Mouse (Mus musculus): ENCODE measurements at regions not wholly inside any gene's neighbourhood (a gene's known extent, or its start where the extent isn't known, plus 50 kb on each side); places are given as distances from the start of the nearest gene placed in this dataset.

DNA sequence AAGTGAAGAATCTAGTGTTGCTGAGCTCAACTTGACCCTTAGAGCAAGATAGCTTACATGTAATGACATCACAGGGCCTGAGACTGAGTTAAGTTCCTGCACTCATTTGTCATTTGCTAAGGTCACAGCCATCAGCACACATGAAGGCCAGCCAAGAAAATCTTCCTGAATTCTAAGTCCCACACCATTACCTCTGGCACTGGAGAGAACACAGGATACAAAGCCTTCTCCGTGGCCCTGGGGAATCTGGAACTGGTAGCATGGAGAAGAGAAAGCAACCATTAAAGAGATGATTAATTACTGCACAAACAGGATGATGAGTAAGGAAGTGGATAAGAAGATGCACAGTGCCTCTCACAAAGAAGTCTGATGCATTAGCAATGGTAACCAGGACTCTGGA is 232.0 kb downstream of the Wdr72 start:
- Histone ChIP-seq H3K27ac (no peak overlapping the region), H3K4me3 (no peak overlapping the region), H3K4me1 (replicated peaks) (no peaks in the 10 kb centered on the region), H3K9me3 (no peaks in the 10 kb centered on the region), H3K27me3 (ENCODE audit: insufficient read depth, poor library complexity, severe bottlenecking) (no peaks in the 10 kb centered on the region), H3K36me3 (no peaks in the 10 kb centered on the region)
- DNase-seq (ENCODE audit: low spot score), result no peak
- 85% methylated on average over 1 of the region's 1 CpGs for WGBS

DNA sequence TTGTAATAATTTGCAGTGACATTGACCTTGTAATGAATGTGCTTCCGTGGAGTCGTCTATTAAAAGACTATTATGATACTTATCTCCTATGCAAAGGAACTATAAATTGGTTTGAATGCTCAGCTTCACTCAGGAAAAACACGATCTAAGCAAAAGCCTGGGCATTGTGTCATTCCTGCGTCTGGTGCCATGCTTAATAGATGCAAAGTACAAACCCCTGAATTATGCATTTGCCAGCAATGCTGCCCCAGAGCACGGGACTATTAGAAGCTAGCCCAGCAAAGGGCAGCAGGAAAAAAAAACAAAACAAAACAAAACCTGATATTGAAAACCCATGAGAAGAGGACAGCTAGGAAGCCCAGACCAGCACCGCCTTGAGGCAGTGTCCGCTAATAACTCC is 234.9 kb downstream of the Wdr72 start:
- 80% methylated on average over 7 of the region's 7 CpGs for WGBS
- H3K9me3 ChIP-seq, result no peaks in the 10 kb centered on the region
- H3K4me3 ChIP-seq, result no peak overlapping the region
- H3K36me3 ChIP-seq, result no peaks in the 10 kb centered on the region
- no peaks in the 10 kb centered on the region for H3K27me3 ChIP-seq (ENCODE audit: insufficient read depth, poor library complexity, severe bottlenecking)
- peaks cover 9% of the 10 kb centered on the region for H3K4me1 ChIP-seq (replicated peaks)
- no peak overlapping the region for H3K27ac ChIP-seq
- no peak for DNase-seq (ENCODE audit: low spot score)

DNA sequence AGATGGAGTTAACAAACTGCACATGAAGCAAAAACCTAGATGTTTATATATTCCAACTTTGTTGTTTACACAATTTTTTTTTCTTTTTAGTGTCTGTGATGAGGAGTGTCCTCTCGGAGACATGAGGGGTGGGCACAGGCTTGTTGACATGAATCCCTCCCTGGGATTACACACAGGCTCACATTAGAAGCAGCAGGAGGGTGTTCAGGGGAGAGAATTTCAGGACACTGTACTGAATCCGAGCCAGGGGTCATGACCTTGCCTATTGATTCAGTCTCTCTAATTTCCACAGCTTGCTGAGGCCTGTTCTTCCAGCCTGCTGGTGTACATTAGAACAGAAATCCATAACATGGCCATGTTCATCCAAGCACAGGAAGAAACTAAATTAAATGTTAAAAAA is 238.6 kb downstream of the Wdr72 start:
- H3K9me3 ChIP-seq, result no peaks in the 10 kb centered on the region
- H3K27me3 ChIP-seq (ENCODE audit: insufficient read depth, poor library complexity, severe bottlenecking), result no peaks in the 10 kb centered on the region
- 0 out of 2 replicates have a peak overlapping the region, but pooled peaks have one; percentile 62 for H3K27ac ChIP-seq
- 15% methylated on average over 2 of the region's 2 CpGs for WGBS
- DNase-seq (ENCODE audit: low spot score), result peak; percentile 36
- H3K36me3 ChIP-seq, result no peaks in the 10 kb centered on the region
- H3K4me1 ChIP-seq (replicated peaks), result peaks cover 9% of the 10 kb centered on the region
- no peak overlapping the region for H3K4me3 ChIP-seq

DNA sequence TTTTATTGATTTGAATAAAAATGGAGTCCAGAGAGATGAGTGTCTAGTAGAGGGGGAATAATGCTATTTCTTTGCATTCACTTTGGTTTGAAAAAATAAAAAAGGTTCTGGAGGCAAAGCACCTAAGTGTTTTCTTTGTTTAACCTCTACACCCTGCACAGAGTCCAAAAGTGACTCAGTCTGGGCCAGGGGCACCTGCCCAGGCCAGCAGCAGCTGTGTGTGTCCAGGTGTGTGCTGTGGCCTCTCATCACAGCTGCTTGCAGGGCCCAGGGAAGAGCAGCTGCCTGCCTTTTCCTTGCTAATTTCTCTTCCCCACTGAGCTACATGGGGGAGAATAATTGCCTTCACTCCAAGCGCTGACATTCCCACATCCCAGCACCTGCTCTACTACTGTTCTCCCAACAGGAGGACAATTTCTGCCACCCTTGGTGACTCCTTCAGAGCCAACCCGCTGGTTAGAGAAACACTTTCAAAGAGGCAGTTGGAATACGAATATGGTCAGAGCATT is 255.8 kb downstream of the Wdr72 start:
- Histone ChIP-seq H3K36me3 (no peaks in the 10 kb centered on the region), H3K27me3 (ENCODE audit: insufficient read depth, poor library complexity, severe bottlenecking) (no peaks in the 10 kb centered on the region), H3K9me3 (no peaks in the 10 kb centered on the region), H3K4me3 (no peak overlapping the region), H3K27ac (no peak overlapping the region), H3K4me1 (replicated peaks) (no peaks in the 10 kb centered on the region; the same call in 1 of the 2 replicates)
- 25% methylated on average over 3 of the region's 3 CpGs for WGBS
- DNase-seq (ENCODE audit: low spot score), result no peak

DNA sequence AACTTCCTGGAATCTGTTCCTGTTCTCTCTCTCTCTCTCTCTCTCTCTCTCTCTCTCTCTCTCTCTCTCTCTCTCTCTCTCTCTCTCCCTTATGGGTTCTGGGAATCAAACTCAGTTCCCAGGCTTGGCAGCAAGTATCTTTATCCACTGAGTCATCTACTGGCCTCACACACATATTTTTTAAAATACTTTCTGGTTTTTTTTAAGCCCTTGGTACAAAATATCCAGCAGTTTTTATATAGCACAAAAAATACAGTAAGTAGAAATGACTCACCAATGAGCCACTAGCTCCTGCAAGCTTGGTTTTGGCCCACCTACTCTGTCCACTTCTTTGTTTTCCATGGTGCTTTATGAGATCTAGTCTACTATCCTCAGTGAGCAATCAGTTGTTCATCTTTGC is 266.0 kb downstream of the Wdr72 start:
- H3K4me3 ChIP-seq, result no peak overlapping the region
- no peaks in the 10 kb centered on the region for H3K9me3 ChIP-seq

DNA sequence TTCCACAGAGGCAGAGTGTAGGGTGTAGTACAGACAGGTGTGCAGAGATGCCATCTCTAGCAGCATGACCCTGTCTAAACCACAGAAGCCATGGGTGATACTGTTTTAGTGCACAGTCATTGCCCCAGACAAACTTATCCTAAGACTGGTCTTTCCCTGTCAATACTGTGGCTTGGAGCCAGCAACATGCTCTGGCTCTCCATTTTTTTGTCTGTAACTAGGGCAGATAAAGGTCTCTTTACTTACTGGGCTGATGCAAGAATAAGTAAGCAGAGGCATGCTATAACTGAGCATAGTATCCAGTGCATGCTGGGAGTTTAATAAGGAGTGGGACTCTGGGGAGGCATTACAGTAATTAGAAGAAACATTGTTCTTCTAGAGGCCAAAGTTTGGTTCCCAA is 267.0 kb downstream of the Wdr72 start:
- no peaks in the 10 kb centered on the region for H3K36me3 ChIP-seq
- no peaks in the 10 kb centered on the region for H3K27me3 ChIP-seq (ENCODE audit: insufficient read depth, poor library complexity, severe bottlenecking)
- H3K27ac ChIP-seq, result no peak overlapping the region
- no peaks in the 10 kb centered on the region for H3K9me3 ChIP-seq
- no peak for DNase-seq (ENCODE audit: low spot score)
- H3K4me1 ChIP-seq (replicated peaks), result no peaks in the 10 kb centered on the region
- no peak overlapping the region for H3K4me3 ChIP-seq

More for the DNA sequence above, 266.0 kb downstream of the Wdr72 start:
- no peaks in the 10 kb centered on the region for H3K4me1 ChIP-seq (replicated peaks)
- H3K36me3 ChIP-seq, result no peaks in the 10 kb centered on the region
- H3K27me3 ChIP-seq (ENCODE audit: insufficient read depth, poor library complexity, severe bottlenecking), result no peaks in the 10 kb centered on the region
- no peak overlapping the region for H3K27ac ChIP-seq
- DNase-seq (ENCODE audit: low spot score), result no peak

DNA sequence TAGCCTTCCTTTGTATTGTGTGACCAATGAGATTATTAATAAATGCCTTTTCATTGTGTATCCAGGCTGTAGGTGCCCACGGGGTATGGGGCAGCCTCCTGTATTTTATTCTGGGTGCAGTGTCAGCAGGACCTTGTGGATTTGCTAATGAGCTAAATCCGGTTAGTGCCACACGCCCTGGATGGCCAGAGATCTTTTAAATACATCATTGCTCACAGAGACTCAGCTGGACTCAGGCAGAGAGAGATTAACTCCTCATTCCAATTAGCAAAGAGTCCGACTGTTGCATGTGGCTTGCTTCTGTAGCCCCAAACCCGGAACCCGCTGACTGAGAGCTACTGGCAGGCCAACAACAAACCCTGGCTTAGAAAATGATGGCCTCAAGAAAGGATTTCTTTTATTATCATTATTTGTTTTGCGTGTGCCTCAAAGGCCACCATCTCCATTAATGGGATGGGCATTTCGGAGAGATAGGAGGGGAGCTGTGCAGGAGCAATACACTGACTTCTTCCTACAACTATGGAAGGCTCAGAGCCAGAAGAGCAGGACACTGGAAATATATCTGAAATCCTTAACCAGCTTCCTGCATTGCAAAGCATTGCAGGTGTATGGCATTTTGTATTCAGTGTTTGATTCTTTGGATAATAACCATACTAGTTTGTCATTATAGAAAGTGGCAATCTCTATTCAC is 274.2 kb downstream of the Wdr72 start:
- DNase-seq (ENCODE audit: low spot score), result no peak
- H3K27ac ChIP-seq, result no peak overlapping the region
- H3K9me3 ChIP-seq, result no peaks in the 10 kb centered on the region
- WGBS, result 73% methylated on average over 8 of the region's 8 CpGs
- no peak overlapping the region for H3K4me3 ChIP-seq
- H3K4me1 ChIP-seq (replicated peaks), result no peaks in the 10 kb centered on the region
- no peaks in the 10 kb centered on the region for H3K36me3 ChIP-seq
- no peaks in the 10 kb centered on the region for H3K27me3 ChIP-seq (ENCODE audit: insufficient read depth, poor library complexity, severe bottlenecking)

DNA sequence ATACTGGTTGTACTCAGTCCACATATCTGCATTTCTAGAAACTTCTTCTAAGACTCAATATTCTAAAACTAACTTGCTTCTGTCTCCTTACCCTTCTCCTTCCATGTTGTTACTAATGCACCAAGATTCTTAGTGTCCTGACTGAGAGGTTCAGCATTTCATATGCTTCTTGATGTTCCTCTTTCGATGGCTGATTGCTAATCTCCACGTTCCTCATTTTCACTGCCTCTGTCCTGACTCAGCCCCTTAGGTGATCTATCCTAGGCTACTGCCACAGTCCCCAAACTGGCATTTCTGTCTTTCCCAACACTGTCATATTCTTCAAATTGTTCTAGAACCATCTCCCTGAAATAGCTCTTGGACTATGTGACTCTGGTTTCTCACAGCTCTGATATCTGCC is 315.4 kb downstream of the Wdr72 start:
- WGBS, result 95% methylated on average over 2 of the region's 2 CpGs
- no peak for DNase-seq (ENCODE audit: low spot score)
- Histone ChIP-seq H3K36me3 (no peaks in the 10 kb centered on the region), H3K27ac (no peak overlapping the region), H3K9me3 (no peaks in the 10 kb centered on the region), H3K4me3 (no peak overlapping the region), H3K4me1 (replicated peaks) (peaks cover 6% of the 10 kb centered on the region; the same call in 1 of the 2 replicates), H3K27me3 (ENCODE audit: insufficient read depth, poor library complexity, severe bottlenecking) (no peaks in the 10 kb centered on the region)

DNA sequence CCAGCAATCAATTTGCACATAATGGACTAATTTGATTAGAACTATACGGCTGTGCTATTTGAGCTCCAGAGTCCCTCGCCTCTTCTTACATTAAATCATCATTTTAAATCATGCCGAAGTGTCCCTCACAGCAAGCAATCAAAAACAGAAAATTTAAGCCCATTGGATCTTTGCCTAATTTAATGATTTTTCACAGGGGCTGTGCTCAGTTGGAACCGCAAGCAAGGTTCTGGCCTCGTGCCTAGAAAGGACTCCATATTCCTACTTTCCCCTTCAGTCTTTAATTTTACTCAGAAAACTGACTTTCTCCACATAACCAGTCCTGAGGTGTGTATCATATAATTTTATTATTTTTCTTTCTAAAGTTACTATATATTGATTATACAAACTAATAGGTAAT is 339.8 kb downstream of the Wdr72 start:
- Histone ChIP-seq H3K9me3 (no peaks in the 10 kb centered on the region), H3K36me3 (no peaks in the 10 kb centered on the region), H3K4me1 (replicated peaks) (no peaks in the 10 kb centered on the region), H3K27ac (no peak overlapping the region), H3K4me3 (no peak overlapping the region), H3K27me3 (ENCODE audit: insufficient read depth, poor library complexity, severe bottlenecking) (no peaks in the 10 kb centered on the region)
- WGBS, result 95% methylated on average over 5 of the region's 5 CpGs
- DNase-seq (ENCODE audit: low spot score), result no peak

DNA sequence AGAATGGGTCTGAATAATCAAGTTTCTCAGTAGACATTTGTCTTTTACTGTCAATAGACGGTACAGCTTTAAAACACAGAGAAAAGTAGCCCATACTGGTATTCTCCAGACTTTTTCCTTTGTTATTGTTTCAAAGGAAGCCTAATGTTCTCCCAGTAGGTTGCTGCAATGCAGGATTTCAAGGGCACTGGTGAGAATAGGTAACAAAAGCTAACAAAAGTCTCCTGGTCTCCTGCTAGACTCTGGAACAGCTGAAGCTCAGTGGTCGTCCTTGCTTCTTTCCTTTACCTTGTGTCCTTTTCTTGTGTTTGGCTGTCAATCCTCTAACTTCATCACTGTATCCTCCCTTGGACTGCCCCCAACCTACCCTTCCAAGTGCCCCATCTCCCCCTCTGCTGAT is 350.9 kb downstream of the Wdr72 start:
- Histone ChIP-seq H3K27ac (no peak overlapping the region), H3K4me1 (replicated peaks) (no peaks in the 10 kb centered on the region), H3K9me3 (no peaks in the 10 kb centered on the region), H3K27me3 (ENCODE audit: insufficient read depth, poor library complexity, severe bottlenecking) (no peaks in the 10 kb centered on the region), H3K36me3 (no peaks in the 10 kb centered on the region), H3K4me3 (no peak overlapping the region)
- whole genome bisulfite sequencing, result 41% methylated on average over 2 of the region's 2 CpGs
- DNase-seq (ENCODE audit: low spot score), result no peak

DNA sequence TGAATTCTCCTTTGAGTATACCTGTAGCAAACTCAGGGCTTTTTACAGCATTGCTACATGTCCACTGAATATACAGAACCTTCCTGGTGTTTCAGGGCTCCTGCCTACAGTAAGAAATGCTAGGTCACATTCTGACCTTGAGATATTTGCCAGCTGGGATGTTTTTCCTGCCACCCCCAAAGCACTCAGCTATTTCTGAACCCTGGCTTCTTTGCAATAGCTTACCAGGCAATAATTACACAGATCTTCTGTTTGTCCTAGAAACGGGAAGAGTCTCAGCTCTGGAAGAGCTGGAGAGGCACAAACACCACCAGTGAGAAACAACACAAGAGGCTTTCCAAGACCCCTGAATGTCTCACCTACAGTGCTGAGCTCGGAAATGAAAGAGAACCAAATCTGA is 366.7 kb downstream of the Wdr72 start:
- H3K9me3 ChIP-seq, result no peaks in the 10 kb centered on the region
- H3K27ac ChIP-seq, result no peak overlapping the region
- no peaks in the 10 kb centered on the region for H3K36me3 ChIP-seq
- WGBS, result 59% methylated on average over 2 of the region's 2 CpGs
- no peak overlapping the region for H3K4me3 ChIP-seq
- 0 out of 2 replicates have a peak, but pooled peaks cover 4% of the 10 kb centered on the region for H3K4me1 ChIP-seq (replicated peaks)
- no peak for DNase-seq (ENCODE audit: low spot score)
- H3K27me3 ChIP-seq (ENCODE audit: insufficient read depth, poor library complexity, severe bottlenecking), result no peaks in the 10 kb centered on the region

DNA sequence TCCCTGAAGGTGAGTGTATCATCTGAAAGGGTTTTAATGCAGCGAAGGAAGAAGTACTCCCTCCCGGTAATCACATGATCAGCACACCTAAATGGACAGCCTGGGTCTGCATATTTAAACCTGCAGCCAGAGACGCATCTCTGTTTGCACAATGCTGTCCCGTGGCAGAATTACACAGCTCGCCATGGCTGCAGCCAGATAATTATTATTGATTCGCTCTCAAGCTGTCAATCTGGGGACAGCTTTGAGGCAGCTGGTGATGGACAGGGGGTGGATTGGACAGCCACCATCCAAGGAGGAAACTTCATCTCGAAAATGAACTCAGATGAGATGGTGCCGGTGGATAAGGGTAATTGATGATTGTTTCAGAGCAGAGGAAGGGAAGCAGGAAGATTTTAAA is 369.1 kb downstream of the Wdr72 start:
- no peak overlapping the region for H3K4me3 ChIP-seq
- no peaks in the 10 kb centered on the region for H3K27me3 ChIP-seq (ENCODE audit: insufficient read depth, poor library complexity, severe bottlenecking)
- 0 out of 2 replicates have a peak, but pooled peaks cover 4% of the 10 kb centered on the region for H3K4me1 ChIP-seq (replicated peaks)
- DNase-seq (ENCODE audit: low spot score), result peak; percentile 4
- no peaks in the 10 kb centered on the region for H3K9me3 ChIP-seq
- H3K27ac ChIP-seq, result no peak overlapping the region
- WGBS, result 79% methylated on average over 8 of the region's 8 CpGs
- H3K36me3 ChIP-seq, result no peaks in the 10 kb centered on the region

DNA sequence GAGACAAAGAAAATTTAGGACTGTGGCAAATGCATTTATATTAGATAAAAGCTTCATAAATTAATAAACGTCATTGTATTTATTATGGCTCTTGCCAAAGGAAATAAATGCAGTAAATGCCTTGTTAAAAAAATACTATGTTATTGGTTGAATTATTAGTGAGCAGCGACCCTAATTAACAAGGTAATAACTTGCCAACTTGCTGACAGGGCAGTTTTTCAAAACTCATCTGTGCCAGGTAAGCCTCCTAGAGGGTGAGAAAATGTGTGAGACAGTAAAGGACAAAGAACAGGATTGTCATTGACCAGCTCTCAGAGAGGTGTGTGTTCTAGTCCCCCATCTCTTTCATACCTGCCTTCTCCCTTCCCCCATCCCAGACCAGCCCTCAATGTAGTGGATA is 347.8 kb upstream of the Onecut1 start:
- Histone ChIP-seq H3K36me3 (no peaks in the 10 kb centered on the region), H3K4me1 (replicated peaks) (no peaks in the 10 kb centered on the region), H3K27ac (no peak overlapping the region), H3K4me3 (no peak overlapping the region), H3K27me3 (ENCODE audit: insufficient read depth, poor library complexity, severe bottlenecking) (no peaks in the 10 kb centered on the region), H3K9me3 (no peaks in the 10 kb centered on the region)
- DNase-seq (ENCODE audit: low spot score), result no peak
- 85% methylated on average over 2 of the region's 2 CpGs for WGBS

DNA sequence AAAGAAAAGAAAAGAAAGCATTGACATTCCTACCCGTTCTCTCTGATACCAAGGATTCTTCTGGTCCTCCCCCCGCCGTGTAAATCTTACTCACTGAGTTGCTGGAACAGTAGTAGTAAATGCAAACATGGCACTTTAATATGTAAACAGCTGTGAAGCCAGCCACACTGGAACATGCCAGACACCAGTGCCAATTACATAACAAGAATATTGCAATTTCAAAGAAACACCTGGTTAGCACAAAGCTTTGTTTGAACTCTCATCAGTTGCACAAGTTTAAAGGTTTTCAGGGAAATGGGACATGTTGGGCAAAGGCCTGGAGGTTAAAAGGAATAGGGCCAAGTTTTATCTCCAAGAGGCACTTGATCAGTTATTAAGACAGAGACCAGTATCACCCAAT is 333.2 kb upstream of the Onecut1 start:
- Histone ChIP-seq H3K4me1 (replicated peaks) (peaks cover 26% of the 10 kb centered on the region), H3K27me3 (ENCODE audit: insufficient read depth, poor library complexity, severe bottlenecking) (no peaks in the 10 kb centered on the region), H3K4me3 (no peak overlapping the region), H3K9me3 (no peaks in the 10 kb centered on the region), H3K27ac (no peak overlapping the region), H3K36me3 (no peaks in the 10 kb centered on the region)
- 84% methylated on average over 3 of the region's 3 CpGs for WGBS
- DNase-seq (ENCODE audit: low spot score), result no peak
